Mouse (Mus musculus) adrenal gland, postnatal 10 days (tissue): ENCODE data around the gene Rps6kc1. TPM values are rescaled to one million over a fixed set of nuclear protein-coding genes. Genes with fewer than 3 reads are reported as not detected.

Experiments used
- DNase-seq: peaks from one replicate; pipeline ENCODE4 v3.0.0; 2021; ENCODE audit warnings: mixed read lengths
- total RNA-seq, 2 experiments: library from RNA; stranded (reverse); gene quantifications; 2 replicates each; pipeline ENCODE4 v1.2.3; 2021

The Rps6kc1 gene
- total RNA-seq, 2 experiments from 2014 or later: 26.2 to 27.6 TPM

DNA sequence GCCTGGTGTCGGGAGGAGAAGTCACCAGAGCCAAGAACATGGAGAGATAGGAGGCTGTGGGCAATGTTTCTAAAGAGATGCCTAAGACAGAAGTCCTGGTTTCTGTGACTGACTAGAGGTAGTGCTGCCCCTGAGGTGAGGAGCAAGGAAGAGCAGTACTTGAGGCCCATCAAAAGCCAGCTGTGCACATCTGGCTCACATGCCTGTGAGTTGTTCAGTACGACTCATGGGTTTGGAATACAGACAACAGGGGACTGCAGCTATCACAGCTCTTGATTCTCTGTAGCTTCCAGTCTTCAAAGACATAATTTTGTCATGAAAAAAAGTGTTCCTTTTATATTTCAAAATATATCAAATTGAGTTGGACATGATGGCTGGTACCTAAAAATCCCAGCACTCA is 10.5 kb downstream of the Rps6kc1 start:
- DNase-seq: no peak

DNA sequence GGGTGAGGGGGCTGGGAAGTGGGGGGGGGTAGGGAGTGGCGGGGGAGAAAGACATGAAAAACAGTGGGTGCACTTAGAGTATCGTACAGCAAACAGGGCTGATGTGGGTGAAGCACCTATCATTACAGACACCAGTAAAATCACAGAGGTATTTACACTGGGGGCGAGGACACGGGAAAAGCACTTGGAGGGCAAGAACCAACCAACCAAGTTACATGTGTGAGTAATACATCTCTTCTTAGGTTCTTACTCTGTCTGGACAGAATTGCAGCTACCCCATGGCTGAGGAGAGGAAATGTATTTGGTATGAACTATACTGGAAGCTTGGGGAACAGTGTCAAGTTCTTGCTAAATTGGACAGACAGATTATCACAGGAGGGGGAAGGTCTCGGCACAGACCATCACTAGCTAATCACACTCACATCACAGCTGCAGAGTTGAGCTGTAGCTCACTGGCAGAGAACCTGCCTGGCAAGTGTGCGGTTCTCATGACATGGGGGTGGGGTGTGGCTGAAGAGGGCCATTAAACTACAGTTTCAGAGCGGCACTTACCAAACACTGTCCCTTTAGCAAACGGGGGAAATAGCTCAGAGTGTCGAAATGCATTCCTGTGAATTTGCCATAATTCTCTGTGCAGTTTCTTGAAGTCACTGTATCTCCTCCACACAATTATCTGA is 12.5 kb downstream of the Rps6kc1 start:
- peak; percentile 22 for DNase-seq

DNA sequence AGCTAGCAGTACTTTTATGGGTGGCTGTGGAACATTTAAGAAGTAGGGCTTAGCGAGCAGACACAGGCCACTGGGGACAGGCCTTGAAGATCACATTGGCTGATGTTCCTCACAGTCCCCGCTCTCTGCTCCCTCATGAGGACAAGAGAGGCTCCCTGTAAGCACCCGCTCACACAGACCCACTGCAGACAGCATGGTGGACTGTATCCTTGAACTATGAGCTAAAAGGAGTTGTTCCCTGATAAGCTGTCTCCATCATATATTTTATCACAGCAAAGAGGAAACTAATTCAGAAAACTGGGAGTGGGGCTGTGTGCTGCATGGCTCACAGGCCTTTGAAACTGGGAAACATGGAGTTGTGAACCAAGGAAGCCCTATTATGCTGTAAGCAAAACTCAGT is 13.4 kb downstream of the Rps6kc1 start:
- DNase-seq: no peak

DNA sequence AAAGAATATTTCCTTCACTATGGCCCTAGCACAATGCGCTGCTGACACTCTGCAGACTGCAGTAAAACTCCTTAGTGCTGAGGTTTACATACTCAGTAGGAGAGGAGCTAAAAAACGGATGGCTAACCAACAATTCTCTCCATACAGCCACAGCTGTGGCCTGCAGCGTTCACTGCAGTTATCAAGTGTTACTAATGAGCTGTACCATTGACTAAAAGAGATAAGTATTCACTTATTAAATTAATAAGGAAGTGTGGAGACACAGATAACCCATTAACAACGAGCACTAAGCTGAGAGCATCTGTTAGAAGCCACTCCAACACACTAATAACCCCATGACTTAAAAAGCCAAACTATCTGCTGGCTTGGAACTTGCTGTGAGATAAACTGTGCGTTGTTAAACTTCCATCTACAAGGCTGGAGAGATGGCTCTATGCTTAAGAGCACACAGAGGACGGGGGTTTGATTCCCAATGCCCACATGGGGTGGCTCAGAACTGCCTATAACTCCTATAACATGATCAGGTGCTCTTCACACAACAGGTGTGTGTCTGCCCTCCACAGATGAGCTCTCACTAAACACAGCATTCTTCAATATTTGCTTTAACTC is 17.9 kb downstream of the Rps6kc1 start:
- DNase-seq: no peak

DNA sequence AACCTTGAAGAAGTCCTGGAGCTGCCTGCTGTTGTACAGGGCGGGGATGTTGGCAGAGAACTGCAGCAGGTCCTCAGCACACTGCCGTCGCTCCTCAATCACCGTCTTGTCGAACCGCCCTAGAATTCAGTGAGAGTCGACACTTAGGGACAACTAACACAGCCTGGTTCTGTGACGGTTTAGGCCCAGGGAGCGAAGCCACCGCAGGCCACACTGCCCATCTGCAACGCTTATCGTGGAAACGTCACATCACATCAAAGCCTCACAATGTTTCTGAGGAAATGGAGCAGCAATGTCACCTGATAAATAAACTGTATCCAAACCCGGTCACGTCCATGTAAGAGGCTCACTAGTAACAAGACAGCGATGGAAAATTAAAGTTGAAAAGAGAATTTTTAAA is 22.9 kb downstream of the Rps6kc1 start:
- no peak for DNase-seq

DNA sequence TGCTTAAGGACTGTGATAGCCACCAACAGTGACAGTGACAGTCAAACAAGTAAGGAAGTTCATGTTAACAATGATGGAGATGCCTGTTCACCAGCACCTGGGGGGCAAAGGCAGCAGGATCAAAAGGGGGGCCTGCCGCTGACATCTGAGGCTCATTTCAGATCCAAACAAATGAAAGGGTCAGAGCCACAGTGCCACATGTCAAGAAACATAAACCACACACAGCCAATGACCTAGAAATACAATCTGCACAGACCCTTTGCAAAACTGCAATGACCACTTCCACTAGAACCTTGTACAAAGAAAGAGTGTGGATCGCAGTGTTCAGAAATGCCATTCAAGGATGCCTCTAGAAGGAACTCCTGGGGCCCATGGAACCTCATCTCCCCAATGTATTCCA is 23.5 kb downstream of the Rps6kc1 start:
- no peak for DNase-seq

DNA sequence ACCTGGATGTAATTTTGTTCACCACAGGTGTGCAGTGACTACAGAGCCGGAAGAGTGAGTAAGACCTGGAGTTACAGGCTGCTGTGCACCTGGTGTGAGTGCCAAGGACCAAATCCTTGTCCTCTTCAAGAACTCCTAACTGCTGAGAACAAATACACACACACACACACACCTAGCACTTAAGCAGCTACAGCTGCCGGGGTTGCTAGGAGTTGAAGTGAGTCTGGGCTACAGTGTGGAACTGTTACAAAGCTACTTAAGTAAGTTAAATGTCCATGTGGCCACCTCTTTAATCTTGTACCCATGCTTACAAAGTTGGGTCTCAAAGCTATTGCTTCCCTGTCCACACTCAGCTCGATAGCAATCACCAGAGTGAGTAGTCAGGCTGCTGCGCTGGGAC is 25.6 kb downstream of the Rps6kc1 start:
- DNase-seq: no peak

DNA sequence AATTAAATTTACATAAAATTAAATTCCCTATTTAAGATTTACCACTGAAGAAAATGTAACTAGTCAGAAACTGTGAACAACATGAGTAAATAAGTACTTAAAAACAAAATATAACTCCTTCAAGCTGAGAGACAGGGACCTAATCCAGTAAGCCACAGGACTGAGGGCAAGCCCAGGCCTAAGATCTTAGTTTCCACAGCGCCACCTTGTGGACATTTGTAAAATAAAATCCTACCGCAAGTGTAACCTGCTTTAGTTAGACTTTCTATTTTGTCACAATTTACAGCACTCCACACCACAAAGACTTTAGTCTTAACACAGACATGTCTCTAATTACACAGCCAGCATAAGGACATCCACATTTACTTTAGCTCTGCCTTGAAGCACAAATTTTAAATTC is 30.1 kb downstream of the Rps6kc1 start:
- DNase-seq: peak; percentile 79

DNA sequence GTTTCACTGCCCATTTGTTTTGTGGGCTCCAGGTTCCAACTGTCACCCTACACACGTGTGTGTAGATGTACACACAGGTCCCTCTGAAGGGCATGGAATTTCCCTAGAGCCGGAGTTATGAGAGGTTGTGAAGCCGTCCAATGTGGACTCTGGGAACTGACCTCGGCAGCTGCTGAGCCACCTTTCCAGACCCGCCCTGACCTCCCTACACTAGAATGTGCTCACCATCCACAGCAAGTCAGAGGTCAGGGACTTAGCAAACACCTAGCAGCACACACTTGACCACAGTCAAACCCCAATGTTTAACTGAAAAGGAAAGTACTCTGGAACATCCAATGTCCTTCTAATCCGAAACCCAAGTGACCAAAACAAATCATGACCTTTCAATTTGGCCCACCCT is 30.9 kb downstream of the Rps6kc1 start:
- no peak for DNase-seq

DNA sequence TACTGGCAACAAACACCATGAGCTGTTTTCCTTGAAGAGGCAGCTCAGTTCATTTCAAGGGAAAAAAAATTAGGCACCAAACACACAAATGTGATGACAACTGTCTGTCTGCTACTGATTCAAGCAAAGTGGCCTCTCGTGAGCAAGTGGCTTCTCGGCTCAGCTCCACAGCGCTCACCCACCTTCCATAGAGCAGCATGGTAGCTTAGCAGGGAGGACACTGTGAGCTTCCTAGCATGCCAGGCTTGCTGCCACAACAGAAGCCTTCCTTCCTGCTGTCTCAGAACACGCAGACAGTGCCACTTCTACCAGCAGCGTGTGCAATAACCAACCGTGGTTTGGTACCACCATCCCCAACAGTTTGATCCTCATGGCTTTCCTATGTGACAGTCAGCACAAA is 35.8 kb downstream of the Rps6kc1 start:
- no peak for DNase-seq

DNA sequence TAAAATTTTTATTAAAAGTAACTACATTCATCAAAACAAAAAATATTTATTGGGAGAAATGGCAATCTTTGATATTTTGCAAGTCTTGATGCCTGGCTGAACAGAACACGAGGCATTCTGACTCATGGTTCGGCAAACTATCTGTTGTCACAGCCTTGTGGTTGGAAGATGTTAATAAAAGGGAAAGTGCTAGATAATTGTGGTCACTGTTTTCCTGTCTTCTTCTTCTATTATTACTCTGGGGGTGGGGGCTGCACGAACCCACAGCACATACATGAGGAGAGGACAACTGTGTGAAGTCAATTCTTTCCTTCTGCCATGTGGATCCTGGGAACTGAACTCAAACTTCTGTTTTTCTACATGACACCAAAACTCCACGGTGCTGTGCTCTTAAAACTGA is 36.5 kb downstream of the Rps6kc1 start:
- DNase-seq: no peak

DNA sequence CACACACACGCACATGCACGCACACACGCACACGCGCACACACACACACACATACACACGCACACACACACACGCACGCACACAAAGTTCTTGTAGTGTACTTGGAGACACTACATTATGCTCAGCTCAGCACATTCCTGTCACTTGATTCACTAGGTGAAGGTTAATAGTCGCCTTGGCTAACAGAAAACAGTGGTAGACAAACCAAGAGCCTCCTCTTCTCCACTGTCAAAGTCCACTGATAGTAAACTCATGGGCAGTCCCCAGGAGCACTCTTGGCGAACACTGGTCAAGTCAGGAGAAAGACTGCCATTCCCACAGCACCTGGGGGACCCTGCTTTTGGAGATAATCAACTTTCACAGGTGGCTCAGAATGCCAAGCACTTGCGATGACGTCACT is 40.5 kb downstream of the Rps6kc1 start:
- no peak for DNase-seq

DNA sequence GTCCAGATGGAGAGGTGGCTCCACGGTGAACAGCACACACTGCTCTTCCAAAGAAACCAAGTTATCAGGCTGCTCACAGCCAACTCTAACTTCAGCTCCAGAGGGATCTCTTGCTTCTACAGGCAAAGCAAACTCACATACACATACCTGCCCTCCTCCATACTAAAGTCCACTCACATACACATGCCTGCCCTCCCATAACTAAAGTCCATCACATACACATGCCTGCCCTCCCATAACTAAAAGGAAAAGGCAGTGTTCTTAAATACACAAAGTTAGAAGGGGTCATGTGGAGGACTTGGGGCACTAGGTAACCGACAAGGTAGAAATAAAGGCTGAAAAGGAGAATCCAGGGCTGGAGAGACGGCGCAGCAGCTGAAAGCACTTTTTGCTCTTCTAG is 41.6 kb downstream of the Rps6kc1 start:
- DNase-seq: no peak

DNA sequence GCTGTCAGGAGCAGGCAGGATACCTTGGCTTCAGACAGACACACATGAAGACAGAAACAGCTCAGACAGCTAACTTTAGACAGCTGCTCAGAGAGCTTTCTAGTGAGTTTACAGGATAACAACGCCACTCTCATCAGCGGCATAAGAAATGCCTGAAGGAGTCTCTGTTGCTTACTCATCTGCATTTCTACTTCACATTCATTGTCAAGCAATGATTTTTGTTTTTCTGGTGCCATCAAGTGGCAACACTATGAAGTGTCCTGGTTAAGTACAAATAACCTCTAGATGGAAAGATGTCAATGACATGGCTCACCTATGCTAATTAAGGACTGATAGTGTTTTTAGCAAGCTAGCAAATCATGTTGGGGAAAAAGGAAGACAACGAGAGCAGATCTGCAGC is 42.8 kb downstream of the Rps6kc1 start:
- no peak for DNase-seq

DNA sequence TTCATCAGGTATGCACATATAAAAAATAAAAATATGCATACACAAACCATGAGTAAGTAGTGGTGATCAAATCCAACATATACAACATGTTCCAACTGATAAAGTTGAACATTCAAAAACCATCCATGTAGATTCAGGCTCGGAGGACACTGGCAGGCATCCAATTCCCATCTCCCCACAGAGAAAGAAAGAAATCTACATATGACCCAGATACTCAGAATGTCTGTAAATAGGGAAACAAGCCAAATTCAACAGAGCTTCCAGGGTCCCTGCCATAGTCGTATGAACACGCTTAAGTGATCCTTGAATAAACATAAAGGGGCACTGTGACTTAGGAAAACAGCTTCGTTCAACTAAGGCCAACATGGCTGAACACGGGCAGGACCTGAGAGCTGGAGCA is 49.9 kb downstream of the Rps6kc1 start:
- peak; percentile 30 for DNase-seq

DNA sequence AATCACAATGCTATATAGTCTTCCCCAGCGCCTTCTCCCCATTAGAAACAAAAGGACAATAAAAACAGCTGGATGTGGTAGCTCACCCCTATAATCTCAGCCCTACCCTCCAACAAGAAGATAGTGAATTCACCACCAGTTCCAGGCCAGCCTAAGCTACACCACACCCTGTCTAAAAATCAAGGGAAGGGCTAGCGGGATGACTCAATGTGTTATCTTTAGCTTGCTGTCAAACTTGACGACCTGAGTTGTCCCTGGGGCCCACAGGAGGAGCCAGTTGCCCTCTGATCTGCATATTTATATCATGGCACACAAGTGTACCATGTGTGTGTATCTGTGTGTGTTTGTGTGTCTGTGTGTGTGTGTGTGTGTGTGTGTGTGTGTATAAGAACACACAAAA is 57.1 kb downstream of the Rps6kc1 start:
- DNase-seq: no peak

DNA sequence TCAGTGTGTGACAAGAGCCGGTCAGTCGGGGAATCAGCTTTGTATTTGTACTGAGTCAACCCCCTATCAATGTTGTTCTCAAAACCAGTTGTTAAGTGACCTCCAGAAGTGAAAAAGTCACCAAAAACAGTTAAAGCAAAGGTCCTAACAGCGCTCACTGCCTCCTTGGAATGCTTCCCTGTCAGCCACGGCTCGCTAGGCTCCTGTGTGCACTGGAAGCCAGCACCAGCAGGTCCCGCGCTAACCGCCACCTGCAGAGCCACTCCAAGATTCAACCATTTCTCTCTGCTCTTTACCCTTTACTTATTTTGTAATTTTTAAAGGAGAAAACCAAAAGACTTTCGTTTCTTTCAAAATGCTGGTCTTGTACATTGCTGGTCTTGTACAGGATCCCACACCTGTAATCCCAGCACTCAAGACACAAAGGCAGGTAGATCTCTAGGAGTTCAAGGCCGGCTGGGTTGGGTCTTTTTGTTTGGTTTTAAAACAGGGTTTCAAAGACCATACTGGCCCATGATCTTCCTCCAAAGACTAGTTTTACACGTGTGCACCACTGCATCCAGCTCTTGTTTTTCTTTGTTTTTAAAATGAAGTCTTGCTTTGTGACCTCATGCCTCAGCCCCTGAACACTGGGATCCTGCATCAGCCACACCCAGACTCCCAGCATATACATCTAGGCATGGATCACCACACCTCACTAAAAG is 62.3 kb downstream of the Rps6kc1 start:
- no peak for DNase-seq

DNA sequence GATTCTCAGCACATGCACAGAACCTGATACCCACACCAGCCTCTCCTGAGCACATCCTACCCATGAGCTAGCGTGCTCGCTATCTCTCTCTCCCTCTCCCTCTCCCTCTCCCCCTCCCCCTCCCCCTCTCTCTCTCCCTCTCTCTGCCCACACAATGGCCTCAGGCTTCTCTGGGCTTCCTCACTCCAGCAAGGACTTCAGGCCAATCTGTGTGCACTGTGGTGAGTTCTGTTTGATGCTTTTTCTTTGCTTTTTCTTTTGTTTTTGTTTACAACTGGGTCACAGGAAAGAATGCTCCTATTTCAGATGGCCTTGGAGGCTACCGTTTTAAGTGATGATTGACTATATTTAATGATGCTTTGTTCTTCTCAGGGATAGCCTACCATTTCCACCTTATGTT is 62.9 kb downstream of the Rps6kc1 start:
- no peak for DNase-seq

DNA sequence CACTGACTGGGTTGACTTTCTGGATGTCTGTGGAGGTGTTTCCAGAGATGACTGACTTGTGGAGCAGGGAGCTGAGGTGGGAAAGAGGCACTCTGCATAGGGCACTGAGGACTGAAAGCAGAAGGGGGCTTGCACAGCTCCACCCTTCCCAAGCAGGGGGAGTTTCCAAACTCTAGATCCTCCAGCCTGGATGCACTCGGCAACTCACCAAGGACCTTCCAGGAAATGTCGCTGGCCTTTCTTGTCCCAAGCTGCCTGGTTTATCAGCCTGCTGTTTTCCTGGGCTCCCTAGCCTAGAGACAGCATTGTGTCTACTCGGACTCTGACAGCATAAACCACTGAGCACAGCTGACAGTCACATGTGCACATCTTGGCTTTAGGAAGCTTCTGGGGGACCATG is 64.6 kb downstream of the Rps6kc1 start:
- no peak for DNase-seq

DNA sequence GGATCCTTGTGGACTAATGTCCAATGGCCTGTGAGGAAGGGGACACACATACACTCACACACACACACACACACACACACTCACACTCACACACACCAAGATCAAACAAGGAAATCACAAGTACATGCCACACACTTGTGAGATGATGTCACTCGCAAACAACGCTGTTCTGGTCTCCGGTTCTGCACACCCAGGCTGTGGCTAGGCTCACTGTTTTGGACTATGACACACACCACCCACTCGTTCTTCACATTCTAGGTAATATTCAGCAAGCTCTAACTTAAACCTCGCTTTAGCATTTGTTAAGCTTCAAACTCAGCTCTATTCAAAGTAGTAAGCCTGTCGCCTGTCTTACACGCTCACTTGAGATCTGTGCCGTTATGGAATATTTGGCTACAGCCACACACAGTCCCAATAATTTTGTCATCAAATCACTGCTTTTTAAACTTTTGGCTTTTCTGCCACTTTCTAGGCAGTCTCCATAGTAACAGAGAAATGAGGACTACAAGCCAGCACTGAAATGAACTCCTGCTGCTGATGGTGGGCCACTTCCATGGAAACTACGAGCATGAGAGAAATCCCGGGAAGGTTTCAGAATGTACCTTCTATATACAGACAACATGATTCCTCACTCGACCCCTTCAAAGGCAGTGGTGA is 65.4 kb downstream of the Rps6kc1 start:
- no peak for DNase-seq

DNA sequence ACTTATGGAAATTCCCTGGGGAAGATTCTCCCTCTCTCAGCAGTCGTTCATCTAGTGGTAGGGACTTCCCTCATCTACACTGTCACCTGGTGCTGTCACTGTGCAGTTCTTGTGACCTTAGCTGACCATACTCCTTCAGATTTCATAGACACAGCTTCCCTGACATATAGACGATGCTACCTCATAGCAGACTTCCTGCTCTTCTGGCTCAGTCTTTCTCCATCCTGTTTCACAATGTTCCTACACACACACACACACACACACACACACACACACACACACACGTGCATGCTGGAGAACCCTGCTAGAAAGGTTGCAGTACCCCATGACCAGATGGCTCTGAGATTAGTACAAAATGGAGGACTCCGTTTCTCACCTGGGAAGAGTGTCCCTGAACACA is 66.2 kb downstream of the Rps6kc1 start:
- DNase-seq: no peak

DNA sequence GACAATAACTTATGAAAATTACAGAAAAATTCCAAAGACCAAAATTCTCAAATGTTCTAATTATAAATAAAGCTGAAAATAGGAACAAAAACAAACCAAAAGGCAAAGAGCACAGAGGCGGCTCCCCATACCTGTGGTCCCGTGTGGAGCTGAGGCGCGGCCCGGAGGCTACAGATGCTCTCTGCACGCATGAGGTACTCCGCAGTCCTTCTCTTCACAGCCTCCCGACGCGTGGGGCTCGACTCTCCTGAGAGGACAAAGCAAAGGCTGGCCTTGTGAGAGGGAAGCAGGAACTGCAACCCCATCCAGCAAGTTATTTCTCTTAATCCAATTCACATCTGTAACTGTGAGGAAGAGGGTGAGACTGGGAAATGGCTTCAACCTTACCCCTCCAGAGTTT is 67.2 kb downstream of the Rps6kc1 start:
- DNase-seq: no peak

DNA sequence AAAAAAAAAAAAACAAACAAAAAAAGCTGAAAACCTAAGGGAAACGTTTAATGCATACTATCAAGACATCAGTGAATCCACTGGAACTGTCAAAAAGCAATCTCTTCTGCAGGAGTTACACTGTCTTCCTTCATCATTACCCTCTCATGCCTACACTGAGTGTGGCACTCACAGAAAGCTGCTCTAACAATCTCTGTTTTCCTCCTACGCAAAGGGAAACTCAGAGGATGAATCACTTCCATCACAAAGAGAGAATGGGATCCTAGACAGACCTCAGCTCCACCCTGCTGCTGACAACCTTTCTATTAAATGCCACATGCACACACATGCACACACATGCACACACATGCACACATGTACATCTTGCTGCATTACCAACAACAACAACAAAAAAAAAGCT is 75.5 kb downstream of the Rps6kc1 start:
- no peak for DNase-seq
